Mouse (Mus musculus) C2C12 (cell line): ENCODE data around the gene Cdc42ep1. TPM values are rescaled to one million over a fixed set of nuclear protein-coding genes. Genes with fewer than 3 reads are reported as not detected.
"Not testable (repeated sequence)": the region's sequence is repeated elsewhere in the genome, so short reads cannot be mapped to it uniquely, and the experiment has no call there.

Experiments used
- H3K27me3 ChIP-seq: one replicate; pipeline ENCODE4 v1.6.1; 2011; ENCODE audit not compliant: control insufficient read depth, insufficient read depth, insufficient read length
- H3K36me3 ChIP-seq: one replicate; pipeline ENCODE4 v1.6.1; 2011; ENCODE audit not compliant: control insufficient read depth, insufficient read depth
- H3K4me3 ChIP-seq: one replicate; pipeline ENCODE4 v1.5.1; 2011; ENCODE audit warnings: mild to moderate bottlenecking, control low read depth; ENCODE audit not compliant: poor library complexity, insufficient read depth, severe bottlenecking
- H3K79me2 ChIP-seq: one replicate; pipeline ENCODE4 v1.6.1; 2011; ENCODE audit not compliant: control insufficient read depth, insufficient read depth
- H3K79me3 ChIP-seq: one replicate; pipeline ENCODE4 v1.6.1; 2011; ENCODE audit warnings: low read depth, control low read depth
- H3ac ChIP-seq: one replicate; pipeline ENCODE3; 2011; ENCODE audit warnings: low read depth; ENCODE audit not compliant: control insufficient read depth, insufficient read length
- CEBPB ChIP-seq: IDR thresholded peaks from one replicate; pipeline ENCODE4 v1.6.1; 2011; ENCODE audit warnings: low read depth, mild to moderate bottlenecking, control low read depth, moderate library complexity
- CTCF ChIP-seq: IDR thresholded peaks from one replicate; pipeline ENCODE4 v1.5.1; 2011; ENCODE audit not compliant: control insufficient read depth, insufficient read depth, insufficient read length
- FOSL1 ChIP-seq: IDR thresholded peaks from one replicate; pipeline ENCODE4 v1.8.0; 2011; ENCODE audit warnings: mild to moderate bottlenecking, low read length; ENCODE audit not compliant: poor library complexity, insufficient read depth, severe bottlenecking
- MAX ChIP-seq: IDR thresholded peaks from one replicate; pipeline ENCODE4 v1.6.1; 2011; ENCODE audit warnings: mild to moderate bottlenecking, control low read depth
- MYOD1 ChIP-seq: IDR thresholded peaks from one replicate; pipeline ENCODE4 v1.6.1; 2011; ENCODE audit warnings: low read depth; ENCODE audit not compliant: control insufficient read depth, insufficient read length
- MYOG ChIP-seq: IDR thresholded peaks from one replicate; pipeline ENCODE4 v1.6.1; 2011; ENCODE audit not compliant: control insufficient read depth, insufficient read length; ENCODE audit errors: extremely low read depth
- USF1 ChIP-seq: IDR thresholded peaks from one replicate; pipeline ENCODE4 v1.6.1; 2011; ENCODE audit warnings: low read depth, mild to moderate bottlenecking, control low read depth, moderate library complexity
- polyA plus RNA-seq: library from polyadenylated mRNA; unstranded; fragments of >200 nt; fragmentation: generic; extraction: Trizol; gene quantifications from one replicate; pipeline ENCODE4 v1.2.1, GENCODE M21; 2012; ENCODE audit warnings: missing spikeins

Cdc42ep1 gene
- polyA plus RNA-seq, 1 experiment, result 55.2 TPM

- Histone ChIP-seq H3K4me3 (peak overlapping the region; percentile 60), H3K79me3 (peaks cover 44% of the 10 kb centered on the region), H3K27me3 (no peaks in the 10 kb centered on the region), H3K36me3 (peaks cover 34% of the 10 kb centered on the region), H3ac (peak overlapping the region; percentile 89), H3K79me2 (peaks cover 57% of the 10 kb centered on the region)
- TF ChIP-seq CEBPB (no peak), MYOD1 (no peak), CTCF (peak; percentile 25), MAX (peak; percentile 44), MYOG (no peak), FOSL1 (no peak), USF1 (peak; percentile 73)
These were observed 1.4 kb downstream of the Cdc42ep1 start for GRCm38 (mm10) chr15:78843581-78844469.

- TF ChIP-seq MYOG (no peak), FOSL1 (peak; percentile 69), USF1 (peak; percentile 1), MYOD1 (no peak), CTCF (no peak), MAX (peak; percentile 61), CEBPB (no peak)
These were observed 2.4 kb downstream of the Cdc42ep1 start for GRCm38 (mm10) chr15:78844791-78845190.

GRCm38 (mm10) chr15:78845321-78845720 lies 2.9 kb downstream of the Cdc42ep1 start:
- Histone ChIP-seq H3K27me3 (no peaks in the 10 kb centered on the region), H3K79me2 (peaks cover 57% of the 10 kb centered on the region), H3ac (peak overlapping the region; percentile 60), H3K79me3 (peaks cover 44% of the 10 kb centered on the region), H3K4me3 (peak overlapping the region; percentile 60), H3K36me3 (peaks cover 41% of the 10 kb centered on the region)
- TF ChIP-seq CTCF (no peak), FOSL1 (no peak), CEBPB (no peak), MAX (peak; percentile 97), USF1 (peak; percentile 51)

More at GRCm38 (mm10) chr15:78844791-78845190, 2.4 kb downstream of the Cdc42ep1 start:
- Histone ChIP-seq H3K27me3 (no peaks in the 10 kb centered on the region), H3ac (peak overlapping the region; percentile 89), H3K79me3 (peaks cover 44% of the 10 kb centered on the region), H3K36me3 (peaks cover 41% of the 10 kb centered on the region), H3K79me2 (peaks cover 57% of the 10 kb centered on the region), H3K4me3 (peak overlapping the region; percentile 60)

- Histone ChIP-seq H3K4me3 (no peak overlapping the region), H3ac (peak overlapping the region; percentile 9), H3K36me3 (peaks cover 41% of the 10 kb centered on the region), H3K27me3 (no peaks in the 10 kb centered on the region), H3K79me3 (peaks cover 44% of the 10 kb centered on the region), H3K79me2 (peaks cover 57% of the 10 kb centered on the region)
- TF ChIP-seq FOSL1 (no peak), MYOD1 (no peak), USF1 (no peak), MYOG (no peak), MAX (no peak), CEBPB (no peak)
These were observed 3.4 kb downstream of the Cdc42ep1 start for GRCm38 (mm10) chr15:78845867-78846266.

- Histone ChIP-seq H3K27me3 (no peaks in the 10 kb centered on the region), H3K36me3 (peaks cover 41% of the 10 kb centered on the region), H3K79me2 (peaks cover 57% of the 10 kb centered on the region), H3K4me3 (no peak overlapping the region), H3K79me3 (peaks cover 44% of the 10 kb centered on the region), H3ac (no peak overlapping the region)
- no peak for TF ChIP-seq USF1
- no peak for TF ChIP-seq MYOG
- no peak for TF ChIP-seq FOSL1
- TF ChIP-seq MAX, result no peak
- TF ChIP-seq MYOD1, result no peak
- TF ChIP-seq CEBPB, result no peak
- TF ChIP-seq CTCF, result no peak
These were observed 3.9 kb downstream of the Cdc42ep1 start for GRCm38 (mm10) chr15:78846352-78846751.

DNA sequence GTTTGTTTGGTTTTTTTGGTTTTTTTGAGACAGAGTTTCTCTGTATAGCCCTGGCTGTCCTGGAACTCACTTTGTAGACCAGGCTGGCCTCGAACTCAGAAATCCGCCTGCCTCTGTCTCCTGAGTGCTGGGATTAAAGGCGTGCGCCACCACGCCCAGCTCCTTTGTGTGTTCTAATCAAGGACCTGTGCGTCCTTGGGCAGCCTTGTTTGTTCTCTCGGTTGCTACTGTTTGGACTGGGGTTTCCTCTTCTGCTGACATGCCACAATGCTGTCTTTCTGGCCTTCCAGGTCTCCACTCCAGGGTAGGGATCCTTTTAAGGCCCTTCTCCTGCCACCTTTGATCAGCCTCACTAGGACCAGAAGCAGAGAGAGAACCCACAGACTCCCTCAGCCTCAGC lies 4.4 kb downstream of the Cdc42ep1 start:
- Histone ChIP-seq H3K36me3 (peaks cover 41% of the 10 kb centered on the region), H3K79me2 (peaks cover 57% of the 10 kb centered on the region), H3K79me3 (peaks cover 44% of the 10 kb centered on the region)
- H3ac ChIP-seq, H3K27me3 ChIP-seq, H3K4me3 ChIP-seq: not testable (repeated sequence)
